Mouse (Mus musculus) thymus, postnatal 4 days (tissue): ENCODE data around the gene Gna11.

Experiments used
- DNase-seq: peaks from one replicate; pipeline ENCODE4 v3.0.0; 2021

The Gna11 gene

DNA sequence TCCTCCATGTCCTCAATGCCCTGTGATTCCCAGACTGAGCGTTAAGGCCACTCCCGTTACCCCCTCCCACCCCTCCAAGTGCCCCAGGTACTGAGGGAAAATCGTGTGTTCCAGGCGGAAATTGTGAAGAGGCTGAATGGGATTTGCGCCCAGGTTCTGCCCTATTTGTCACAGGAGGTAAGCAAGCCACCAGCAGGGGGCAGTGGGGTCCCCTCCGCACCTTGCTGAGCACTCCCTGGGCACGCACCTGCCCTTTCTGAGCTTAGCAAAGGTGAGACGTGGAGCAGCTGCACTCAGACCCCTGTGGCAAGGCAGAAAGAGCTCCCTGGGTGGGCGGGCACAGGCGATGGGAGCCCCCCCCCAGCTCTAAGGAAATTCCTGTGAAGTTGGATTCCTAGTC lies 19.7 kb upstream of the Gna11 start:
- DNase-seq, result peak; percentile 94

DNA sequence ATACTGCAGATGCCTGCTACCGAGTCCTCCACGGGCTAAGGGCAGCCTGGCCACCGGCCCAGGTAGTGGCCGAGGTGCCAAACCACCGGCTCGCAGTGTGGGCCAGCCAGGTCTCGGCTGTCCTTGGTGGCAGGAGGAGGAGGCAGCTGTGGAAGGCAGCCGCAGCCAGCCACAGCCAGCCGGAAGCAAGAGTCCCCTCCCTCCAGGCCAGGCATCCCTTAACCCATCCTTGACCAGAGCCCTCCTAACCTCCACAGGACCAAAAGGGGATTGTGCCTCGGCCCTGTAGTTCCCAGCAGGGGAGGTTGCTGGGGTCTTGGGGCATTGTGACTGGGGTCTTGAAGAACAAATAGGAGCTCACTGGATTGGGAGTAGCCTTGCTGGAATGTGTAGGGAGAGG lies 19.2 kb upstream of the Gna11 start:
- no peak for DNase-seq

- no peak for DNase-seq
Observed at GRCm38 (mm10) chr10:81563481-81563880, 18.5 kb upstream of the Gna11 start.

- DNase-seq, result no peak
Observed at GRCm38 (mm10) chr10:81562411-81562810, 17.4 kb upstream of the Gna11 start.

DNA sequence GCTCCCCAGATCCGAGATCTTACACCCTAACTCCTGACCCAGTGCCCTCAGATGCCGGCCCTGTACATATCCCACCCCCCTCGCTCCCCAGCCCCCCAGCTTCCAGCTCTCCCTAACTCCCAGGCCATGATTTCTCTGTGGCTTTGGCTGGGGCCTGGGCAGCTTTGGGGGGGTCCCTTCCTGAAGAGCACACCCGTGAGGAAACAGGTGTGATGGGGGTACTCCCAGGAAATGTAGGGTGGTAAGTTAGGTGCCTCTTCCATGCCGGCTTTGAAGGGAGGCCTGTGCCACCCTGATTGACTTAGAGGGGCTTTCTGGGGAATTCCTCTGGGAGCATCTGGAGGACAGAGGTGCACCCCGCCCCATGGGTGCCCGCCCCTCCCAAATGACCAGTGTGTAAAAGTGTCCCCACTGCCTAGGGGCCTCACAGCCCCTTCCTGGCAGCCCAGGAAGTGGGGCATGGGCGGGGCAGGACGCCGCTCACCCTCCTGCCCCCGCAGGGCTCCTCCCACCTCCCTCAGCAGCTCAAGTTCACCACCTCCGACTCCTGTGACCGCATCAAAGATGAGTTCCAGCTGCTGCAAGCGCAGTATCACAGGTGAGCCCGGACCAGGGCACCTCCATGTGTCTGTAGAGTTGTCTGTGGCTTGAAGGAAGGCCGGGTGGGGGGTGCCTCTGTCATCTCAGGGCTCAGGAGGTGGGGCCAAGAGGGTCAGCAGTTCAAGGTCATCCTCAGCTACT lies 15.9 kb upstream of the Gna11 start:
- peak; percentile 92 for DNase-seq

- peak; percentile 88 for DNase-seq
Observed at GRCm38 (mm10) chr10:81559627-81560539, 14.9 kb upstream of the Gna11 start.

GRCm38 (mm10) chr10:81559163-81559626 lies 14.2 kb upstream of the Gna11 start, which contains the start of gene Aes:
Aes (plus strand) TSS chr10:81559488.
- DNase-seq, result peak; percentile 92

- no peak for DNase-seq
Observed at GRCm38 (mm10) chr10:81557491-81557890, 12.5 kb upstream of the Gna11 start.

DNA sequence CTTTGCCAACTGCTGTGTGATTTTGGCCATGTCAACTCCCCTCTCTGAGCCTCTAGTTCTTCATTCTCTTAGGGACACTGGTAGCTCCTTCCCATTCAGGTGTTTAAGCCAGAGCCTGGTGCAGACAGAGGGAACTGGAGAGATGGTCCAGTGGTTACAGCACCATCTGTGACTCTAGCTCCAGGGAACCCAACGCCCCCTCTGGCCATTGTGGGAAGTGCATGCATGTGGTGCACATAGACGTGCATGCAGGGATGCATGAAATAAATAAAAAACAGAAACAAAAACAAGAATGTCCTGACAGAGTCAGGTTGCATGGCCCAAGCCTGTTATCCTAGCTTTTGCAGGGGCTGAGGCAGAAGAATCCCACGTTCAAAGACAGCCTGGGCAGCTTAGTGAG lies 11.3 kb upstream of the Gna11 start:
- DNase-seq, result peak; percentile 59

- DNase-seq, result no peak
Observed at GRCm38 (mm10) chr10:81553807-81554755, 9.1 kb upstream of the Gna11 start.

DNA sequence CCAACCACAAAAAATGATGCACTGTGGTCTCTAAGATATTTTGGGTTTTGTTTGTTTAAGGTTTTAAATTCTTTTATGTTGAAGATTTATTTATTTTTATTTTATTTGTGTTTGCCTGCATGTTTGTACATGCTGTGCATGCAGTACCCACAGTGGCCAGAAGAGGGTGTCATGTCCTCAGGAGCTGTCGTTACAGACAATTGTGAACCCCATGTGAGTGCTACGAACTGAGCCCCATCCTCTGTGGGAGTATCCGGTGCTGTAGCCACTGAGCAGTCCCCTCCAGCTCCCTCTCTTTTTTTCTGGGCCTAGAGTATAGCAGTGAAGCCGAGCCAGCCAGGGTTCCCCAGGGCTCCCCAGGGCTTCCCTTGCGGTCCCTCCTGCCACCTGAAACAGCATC lies 8.2 kb upstream of the Gna11 start:
- peak; percentile 78 for DNase-seq

- peak; percentile 91 for DNase-seq
Observed at GRCm38 (mm10) chr10:81551597-81552102, 6.7 kb upstream of the Gna11 start.

- peak; percentile 93 for DNase-seq
Observed at GRCm38 (mm10) chr10:81550257-81550656, 5.3 kb upstream of the Gna11 start.

- no peak for DNase-seq
Observed at GRCm38 (mm10) chr10:81548944-81549343, 4.0 kb upstream of the Gna11 start.

DNA sequence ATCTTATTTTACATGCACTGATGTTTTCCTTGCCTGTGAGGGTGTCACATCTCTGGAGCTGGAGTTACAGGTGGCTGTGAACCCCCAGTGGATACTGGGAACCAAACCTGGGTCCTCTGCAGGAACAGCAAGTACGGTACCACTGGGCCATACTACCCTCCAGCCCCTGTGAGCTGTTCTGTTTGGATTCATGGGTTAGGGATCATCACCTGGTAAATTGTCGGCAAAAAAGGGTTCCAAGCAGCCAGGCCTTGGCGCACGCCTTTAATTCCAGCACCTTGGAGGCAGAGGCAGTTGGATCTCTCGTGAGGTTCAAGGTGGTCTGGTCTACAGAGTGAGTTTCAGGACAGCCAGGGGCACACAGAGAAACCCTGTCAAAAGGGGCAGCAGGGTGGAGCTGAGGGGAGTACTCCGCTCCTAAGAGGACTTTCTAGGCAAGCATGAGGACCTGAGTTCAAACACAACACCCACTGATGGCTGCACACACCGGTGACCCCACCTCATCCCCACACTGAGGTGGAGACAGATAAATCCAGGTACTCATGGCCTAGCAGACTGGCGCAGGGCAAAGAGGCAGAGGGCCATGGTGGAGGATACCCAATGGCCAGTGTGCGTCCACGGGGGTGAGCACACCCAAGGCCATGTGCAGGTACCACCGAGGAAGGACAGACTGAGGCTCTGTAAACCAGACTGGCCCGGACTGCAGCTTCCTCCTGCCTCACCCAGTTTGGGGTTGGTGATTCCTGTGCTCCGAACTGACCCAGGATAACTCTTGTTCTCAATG lies 2.0 kb upstream of the Gna11 start:
- DNase-seq, result no peak

- no peak for DNase-seq
Observed at GRCm38 (mm10) chr10:81546332-81546731, 1.3 kb upstream of the Gna11 start.

GRCm38 (mm10) chr10:81544296-81545160 lies 462 bp downstream of the Gna11 start:
- peak; percentile 76 for DNase-seq

GRCm38 (mm10) chr10:81543633-81544032 lies 1.4 kb downstream of the Gna11 start:
- no peak for DNase-seq

DNA sequence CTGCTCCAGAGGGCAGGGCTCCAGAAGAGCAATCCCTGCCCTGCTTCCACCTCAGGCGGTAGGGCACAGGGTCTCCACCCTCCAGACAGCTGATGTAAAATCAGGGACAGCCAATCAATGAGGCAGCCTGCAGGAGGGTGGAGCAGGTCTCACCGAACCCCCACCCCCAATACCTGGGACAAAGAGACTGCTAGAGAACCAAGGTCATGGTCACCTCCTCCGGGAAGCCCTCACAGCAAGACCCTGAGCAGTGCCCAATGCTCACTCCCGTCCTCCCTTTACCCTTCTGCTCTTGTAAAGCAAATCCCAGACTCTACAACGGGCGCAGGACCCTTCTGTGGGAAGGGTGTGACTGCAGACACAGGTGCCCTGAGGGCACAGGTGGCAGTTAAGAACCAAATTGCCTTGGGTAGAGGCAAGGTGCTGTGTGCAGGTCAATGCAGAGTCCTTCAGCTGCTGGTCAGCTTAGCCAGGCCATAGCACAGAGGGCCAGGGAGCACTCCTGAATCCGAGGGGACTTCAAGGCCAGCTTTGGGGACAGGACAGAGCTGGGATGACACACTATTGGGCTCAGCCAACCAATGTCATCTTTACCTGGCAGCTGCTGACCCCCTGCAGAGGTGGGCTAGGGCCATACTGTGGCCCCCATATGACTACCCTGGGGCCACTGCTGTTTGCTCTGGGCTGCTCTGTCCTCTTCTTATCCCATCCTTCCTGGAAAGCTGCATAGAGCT lies 2.1 kb downstream of the Gna11 start:
- DNase-seq, result no peak

DNA sequence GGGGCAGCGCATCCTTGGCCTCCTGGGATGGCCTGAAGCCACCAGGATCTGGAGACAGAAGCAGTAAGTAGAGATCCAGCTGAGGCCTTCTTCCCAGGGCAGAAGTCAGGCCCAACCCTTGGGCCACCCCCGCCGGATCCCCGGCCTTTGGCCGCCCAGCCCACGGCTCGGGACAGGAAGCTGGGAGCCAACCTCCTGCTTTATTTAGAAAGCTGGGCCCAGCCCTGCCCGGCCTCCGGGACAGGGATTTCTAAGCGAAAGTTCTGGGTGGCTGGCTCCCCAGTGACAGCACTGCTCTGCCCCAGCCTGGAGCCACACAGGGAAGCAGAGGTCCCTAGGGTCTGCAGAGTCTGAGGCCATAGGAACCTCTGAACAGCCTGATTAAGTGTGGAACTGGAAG lies 3.2 kb downstream of the Gna11 start:
- DNase-seq, result no peak
